Mouse (Mus musculus) liver, embryonic 14.5 days (tissue): ENCODE data around the gene C1qb.

Experiments used
- CTCF ChIP-seq: IDR thresholded peaks from 2 replicates; pipeline ENCODE4 v1.5.1; 2016; ENCODE audit warnings: antibody characterized with exemption, low read depth, control low read depth
- EP300 ChIP-seq: IDR thresholded peaks from 2 replicates; pipeline ENCODE4 v1.6.1; 2016; ENCODE audit warnings: antibody characterized with exemption, low read depth

- TF ChIP-seq CTCF (no peak), EP300 (no peak)
These were observed 33.9 kb downstream of the C1qb start for GRCm38 (mm10) chr4:136852119-136852518.
